Mouse (Mus musculus) megakaryocyte-erythroid progenitor cell, adult 5-6 weeks (primary cell): ENCODE data around the gene Masp1. TPM values are rescaled to one million over a fixed set of nuclear protein-coding genes. Genes with fewer than 3 reads are reported as not detected.

Source experiments
- ATAC-seq: replicated peaks from 2 replicates; pipeline ENCODE4 v1.8.0; 2016; ENCODE audit warnings: mild to moderate bottlenecking, inconsistent platforms; ENCODE audit not compliant: severe bottlenecking, poor library complexity, low FRiP score, low TSS enrichment
- total RNA-seq, 2 experiments: library from RNA; stranded (forward) in 1 of 2; stranded (reverse) in 1 of 2; fragments of 200-1000, 215-1000 nt in 1 of 2; fragments of >200 nt in 1 of 2; fragmentation: Nextera tagmentation in 1 of 2; gene quantifications; 2 replicates each; pipeline ENCODE4 v1.2.3; 2014 to 2017

The Masp1 gene
- total RNA-seq (2014; fragmentation: Nextera tagmentation), result not detected in 2 replicates
- not detected in 2 replicates for total RNA-seq (2017)

DNA sequence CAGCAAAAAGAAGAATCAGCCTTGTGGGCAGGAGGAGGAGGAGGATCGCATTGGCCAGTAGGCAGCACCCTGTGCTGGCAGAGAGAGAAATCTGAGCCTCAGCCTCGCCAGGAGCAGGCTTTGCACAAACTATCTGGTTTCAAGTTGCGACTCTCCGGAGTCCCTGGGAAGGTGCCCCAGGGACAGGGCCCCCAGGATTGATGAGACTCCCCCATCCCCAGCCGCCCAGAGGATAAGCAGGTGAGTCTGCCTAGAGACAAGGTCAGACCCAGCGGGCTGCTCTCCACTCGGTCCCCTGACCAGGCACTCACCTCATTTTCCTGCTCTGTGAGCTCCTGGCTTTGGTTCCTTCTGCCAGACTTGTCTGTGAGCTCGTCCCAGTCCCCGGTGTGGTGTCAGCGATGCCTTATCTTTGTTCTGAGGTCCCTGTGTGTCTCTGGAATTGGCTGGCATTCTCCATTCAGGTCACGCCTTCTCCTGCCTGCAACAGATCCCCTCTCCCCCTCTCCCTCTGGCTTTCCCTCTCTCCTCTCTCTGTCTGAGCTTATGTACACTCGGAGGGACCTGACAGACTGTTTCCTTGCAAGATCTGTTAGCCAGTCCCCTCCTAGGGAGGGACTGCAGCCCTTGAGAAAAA, at the start of gene Masp1, which contains the start of gene Rtp4:
Gene Masp1, minus strand, starts transcription at position 581 of the 637 bp plus-strand sequence.
Gene Rtp4, plus strand, starts transcription at position 57 of the 637 bp plus-strand sequence.
- no peak for ATAC-seq

GRCm38 (mm10) chr16:23568369-23568958, 47.8 kb upstream of the Masp1 start:
- no peak for ATAC-seq

DNA sequence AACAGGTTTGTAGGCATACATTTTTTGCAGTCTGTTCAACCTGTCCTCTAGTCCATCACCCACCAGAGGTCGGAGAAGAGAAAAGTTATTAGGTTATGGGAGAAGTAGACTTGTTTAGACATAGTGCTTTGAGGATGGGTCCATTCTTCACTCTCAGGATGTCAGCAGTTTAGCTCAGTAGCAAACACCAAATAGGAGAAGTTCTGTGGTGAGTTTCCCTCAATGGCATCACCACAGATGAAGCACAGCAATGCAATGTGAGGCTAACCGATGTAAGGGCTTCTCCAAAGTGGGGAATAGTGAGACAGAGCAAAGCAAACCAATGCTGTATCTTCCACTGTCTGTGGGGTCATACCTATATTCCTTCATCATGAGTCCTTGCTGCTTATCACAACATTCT, 37.1 kb upstream of the Masp1 start:
- no peak for ATAC-seq

- no peak for ATAC-seq
Observed at GRCm38 (mm10) chr16:23557195-23557594, 36.6 kb upstream of the Masp1 start.

DNA sequence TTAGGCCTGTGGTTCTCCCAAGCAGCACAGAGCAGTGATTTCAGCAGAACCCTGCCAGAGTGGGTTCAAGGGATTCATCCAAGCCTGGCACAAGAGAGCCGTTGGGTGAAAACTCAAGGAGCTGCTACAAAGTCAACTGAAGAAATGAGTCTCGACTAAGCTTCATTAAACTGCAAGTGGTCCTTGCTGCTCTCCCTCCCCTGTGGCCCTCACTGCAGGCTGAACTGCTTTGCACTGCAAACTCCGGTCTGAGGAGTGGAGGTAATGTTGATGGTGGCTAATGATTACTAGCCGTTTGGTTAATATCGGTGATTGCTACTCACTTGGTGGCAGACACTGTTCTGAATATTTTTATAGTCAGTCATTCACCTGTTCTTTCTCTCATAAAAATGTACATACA, 34.1 kb upstream of the Masp1 start:
- no peak for ATAC-seq

DNA sequence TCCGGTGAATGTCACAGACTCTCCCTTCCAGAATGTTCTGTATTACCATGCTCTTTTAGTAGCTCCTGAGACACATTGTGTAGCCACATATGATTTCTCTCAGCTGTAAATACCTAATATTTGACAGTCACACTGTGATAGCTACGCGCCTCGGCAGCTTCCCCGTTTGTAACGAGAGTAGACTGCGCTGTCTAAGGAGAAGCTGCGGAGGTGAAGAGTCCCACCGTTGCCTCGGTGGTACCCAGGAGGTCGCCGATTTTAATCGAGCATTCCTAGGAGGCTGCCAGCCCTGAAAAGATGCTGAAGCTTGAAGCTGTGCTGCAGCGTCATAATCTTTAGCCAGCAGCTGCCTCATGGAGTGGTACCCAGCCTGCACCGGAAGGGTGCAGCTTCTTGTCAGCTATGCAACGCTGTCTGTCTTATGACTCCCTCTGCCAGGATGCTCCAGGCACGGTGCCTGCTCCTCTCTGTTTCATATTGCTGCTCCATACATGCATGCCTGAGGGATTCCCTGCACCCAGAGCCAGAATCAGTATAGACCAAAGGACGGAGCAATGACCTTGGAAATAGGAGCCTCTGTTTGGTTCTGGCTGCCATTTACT, 30.5 kb upstream of the Masp1 start:
- no peak for ATAC-seq

GRCm38 (mm10) chr16:23550346-23550980, 29.8 kb upstream of the Masp1 start:
- ATAC-seq, result peak; percentile 65; the same call in 1 of the 2 replicates

- no peak for ATAC-seq
Observed at GRCm38 (mm10) chr16:23547783-23548182, 27.2 kb upstream of the Masp1 start.

DNA sequence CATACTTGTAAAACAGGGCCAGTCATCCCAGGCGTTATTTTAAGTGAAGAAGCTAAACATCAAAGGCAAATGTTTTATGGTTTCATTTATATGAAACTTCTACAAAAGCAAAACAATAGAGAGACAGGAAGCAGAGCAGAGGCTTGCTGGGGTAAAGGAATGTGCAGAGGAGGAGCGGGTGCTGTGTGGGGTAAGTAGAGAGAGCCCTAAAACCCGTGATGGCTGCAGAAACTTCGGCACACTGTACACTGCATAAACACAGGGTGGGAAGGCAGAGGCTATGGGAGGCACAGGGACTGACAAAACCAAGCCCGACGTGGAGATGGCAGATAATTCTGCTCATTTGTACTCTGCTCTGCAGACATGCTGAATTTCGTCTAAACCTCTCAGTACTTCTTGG, 23.7 kb upstream of the Masp1 start:
- ATAC-seq, result no peak

GRCm38 (mm10) chr16:23542866-23543265, 22.3 kb upstream of the Masp1 start:
- ATAC-seq, result no peak

DNA sequence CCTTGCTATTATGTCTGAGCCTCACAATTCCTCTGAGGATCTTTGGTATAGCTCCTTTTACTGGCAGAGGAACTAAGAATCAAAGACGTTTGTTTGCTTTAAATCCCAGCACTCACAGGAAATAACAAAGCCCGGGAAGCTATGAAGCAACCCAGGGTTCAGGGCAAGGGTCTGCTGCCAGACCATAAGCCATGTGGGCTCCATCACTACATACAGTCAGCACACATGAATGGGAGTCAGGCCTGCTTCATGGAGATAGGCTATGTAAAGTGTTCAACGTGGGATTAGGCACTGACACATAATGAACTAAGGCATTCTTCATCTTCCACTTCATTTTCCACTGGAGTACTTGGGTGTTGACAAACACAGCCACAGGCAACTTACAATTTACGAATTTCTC, 20.4 kb upstream of the Masp1 start:
- no peak for ATAC-seq

DNA sequence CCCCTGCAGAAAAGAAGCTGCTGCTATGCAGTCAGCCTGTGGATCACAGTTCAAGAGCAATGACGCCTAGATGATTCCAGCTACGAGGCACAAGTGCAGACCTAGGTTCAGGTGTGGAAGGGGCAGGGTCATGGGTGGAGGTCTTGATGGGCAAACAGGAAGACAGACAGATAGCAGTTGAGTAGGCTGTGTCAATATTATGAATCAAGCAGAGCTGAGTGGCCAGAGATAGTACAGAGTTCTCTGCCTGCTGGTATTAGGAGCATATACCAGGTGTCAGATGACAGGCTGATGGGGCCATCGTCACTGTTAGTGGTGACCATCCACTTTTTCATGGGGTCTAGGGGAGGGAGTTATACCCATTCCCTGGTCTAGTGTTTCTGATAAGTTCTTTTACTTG, 13.1 kb upstream of the Masp1 start:
- ATAC-seq, result no peak

DNA sequence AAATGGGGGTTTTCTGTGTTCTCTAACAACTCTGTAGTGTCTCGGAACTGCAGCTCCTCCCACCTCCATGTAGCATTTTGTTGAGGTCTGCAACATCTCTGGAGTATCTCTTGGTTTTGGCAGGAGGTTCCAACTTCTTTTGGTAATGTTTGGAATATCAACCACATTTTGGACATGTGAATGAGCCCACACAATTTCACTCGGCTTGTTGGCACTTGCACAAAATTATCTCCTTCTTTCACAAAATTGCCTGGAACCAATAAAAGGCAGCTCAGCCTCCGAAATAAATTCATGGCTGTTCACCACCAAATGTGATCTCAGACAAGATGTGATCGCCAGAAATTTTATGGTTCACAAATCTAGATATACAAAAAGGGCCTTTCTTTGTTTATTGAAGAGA, 8.6 kb upstream of the Masp1 start:
- no peak for ATAC-seq

- ATAC-seq, result no peak
Observed at GRCm38 (mm10) chr16:23522081-23522480, 1.5 kb upstream of the Masp1 start.

GRCm38 (mm10) chr16:23521092-23521491, 477 bp upstream of the Masp1 start:
- no peak for ATAC-seq

- no peak for ATAC-seq
Observed at GRCm38 (mm10) chr16:23519771-23520170, 844 bp downstream of the Masp1 start.

DNA sequence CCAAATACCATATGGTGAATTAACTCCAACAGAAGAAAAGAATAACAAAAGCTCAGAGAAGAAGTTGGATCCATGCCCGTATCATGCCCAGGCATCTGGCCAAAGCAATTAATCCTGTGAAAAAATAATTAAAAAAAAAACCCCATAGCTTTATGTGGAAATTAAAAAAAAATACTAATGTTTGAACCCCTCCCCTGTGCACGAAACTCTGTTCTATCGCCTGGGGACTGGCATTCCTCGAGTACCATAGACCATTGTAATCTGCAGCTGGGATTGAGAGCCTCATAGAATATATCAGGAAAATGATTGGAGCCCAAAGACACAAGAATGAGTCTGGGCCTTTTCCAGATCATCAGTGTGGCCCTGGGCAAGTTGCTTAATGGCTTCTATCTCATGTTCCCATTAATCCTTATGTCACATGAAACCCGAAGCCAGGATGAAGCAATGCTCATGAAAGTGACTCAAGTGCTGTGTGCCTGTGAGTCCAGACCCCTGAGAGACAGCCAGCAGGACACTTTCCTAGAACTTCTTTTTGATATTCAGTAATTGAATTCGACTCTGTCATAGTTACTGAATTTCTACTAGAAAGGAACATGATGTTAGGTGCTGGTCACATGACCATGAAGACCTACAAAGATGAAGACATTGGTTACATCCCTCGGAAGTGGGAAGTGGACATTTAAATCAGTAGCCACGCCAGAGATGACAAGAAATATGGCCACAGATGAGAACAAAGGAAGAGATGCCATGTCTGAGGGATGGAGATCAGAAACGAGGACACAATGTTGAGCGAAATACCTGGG, 1.8 kb downstream of the Masp1 start:
- no peak for ATAC-seq

GRCm38 (mm10) chr16:23517754-23518566, 2.7 kb downstream of the Masp1 start:
- ATAC-seq, result no peak

GRCm38 (mm10) chr16:23517230-23517629, 3.4 kb downstream of the Masp1 start:
- no peak for ATAC-seq
